ENCODE assay signal across 8 mouse cellular contexts in the genomic region with DNA sequence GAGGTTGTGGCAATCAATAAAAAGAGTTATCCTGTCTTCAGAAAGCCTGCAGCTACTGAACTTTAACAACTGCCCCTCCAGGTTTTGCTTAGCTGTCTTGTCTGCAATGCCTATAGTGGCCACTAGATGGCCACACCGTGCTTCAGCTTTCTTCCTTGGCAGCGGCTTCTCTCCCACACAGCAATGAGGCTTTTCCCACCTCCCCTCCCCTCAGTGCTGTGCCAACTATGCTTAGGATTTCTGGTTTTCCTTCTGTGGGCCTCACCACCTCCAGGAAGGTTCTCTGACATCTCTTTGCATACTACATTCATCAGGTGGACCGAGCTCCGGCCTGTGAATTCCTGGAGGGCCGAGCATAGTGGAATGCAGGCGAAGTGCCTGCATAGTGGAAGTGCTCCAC. TPM values are rescaled to one million over a fixed set of nuclear protein-coding genes. Genes with fewer than 3 reads are reported as not detected.
DNase-seq lines count a peak whose midpoint lies in the region; ATAC-seq and TF ChIP-seq lines count a peak whose summit lies in the region.

No protein-coding gene starts in this region.

- DNase-seq in adrenal gland, adult 18-20 months (ENCODE audit: low spot score in 2 of 2): peak; percentile 36 to 47
- no peak for DNase-seq in adrenal gland, postnatal 4 days (ENCODE audit: low spot score in 2 of 2)
- DNase-seq in brain, embryonic 14.5 days (ENCODE audit: low read depth): peak; percentile 86
- peak; percentile 64 for DNase-seq in forebrain, embryonic 10.5 days (ENCODE audit: extremely low spot score, low spot score)
- DNase-seq in layer of hippocampus, adult 8-10 months (ENCODE audit: low spot score in 2 of 2): peak; percentile 19 to 76
- DNase-seq in lung, postnatal 10 days: peak; percentile 70
- peak; percentile 75 for DNase-seq in right cerebral cortex, adult 18-20 months

- H3K9me3 ChIP-seq in forebrain, embryonic 10.5 days: no peaks in the 10 kb centered on the region

- no peak overlapping the region for H3K27ac ChIP-seq in forebrain, embryonic 10.5 days

- H3K4me1 ChIP-seq in forebrain, embryonic 10.5 days: peaks cover 5% of the 10 kb centered on the region

- H3K27me3 ChIP-seq in forebrain, embryonic 10.5 days (ENCODE audit: poor library complexity, severe bottlenecking): peaks cover 27% of the 10 kb centered on the region

- peak; percentile 96 for TF ChIP-seq CTCF in brain, embryonic 14.5 days (IDR thresholded peaks at IDR 0.05; ENCODE audit: borderline replicate concordance, extremely low read depth, insufficient read depth, insufficient read length)

- no peaks in the 10 kb centered on the region for H3K36me3 ChIP-seq in forebrain, embryonic 10.5 days (replicated peaks)

- H3K4me3 ChIP-seq in forebrain, embryonic 10.5 days: no peak overlapping the region

- ATAC-seq in hematopoietic stem cell, adult 5-6 weeks (replicated peaks in 1 of 2; ENCODE audit: insufficient read depth in 1 of 2, low FRiP score in 2 of 2, low TSS enrichment in 1 of 2, low read depth in 1 of 2, poor library complexity in 2 of 2, severe bottlenecking in 2 of 2): peak; percentile 57 to 81

- 44% methylated on average over 6 of the region's 6 CpGs for WGBS in forebrain, embryonic 10.5 days

- TF ChIP-seq POLR2A in brain, embryonic 14.5 days (IDR thresholded peaks at IDR 0.05; ENCODE audit: borderline replicate concordance, extremely low read depth, insufficient read depth, insufficient read length, poor library complexity, severe bottlenecking): no peak

RNA-seq across cellular contexts. Expression of a gene that starts 13.2 kb away (rescaled TPM):
- total RNA-seq in adrenal gland, adult 18-20 months (2021): 1 to 10 TPM in 1 of 2 experiments, under 1 TPM in 1; 0.99 to 1.0 TPM
- 10 to 100 TPM in 1 of 2 experiments, 1 to 10 TPM in 1; 3.2 to 46.4 TPM for total RNA-seq in adrenal gland, postnatal 4 days (2021)
- 3.4 and 3.9 TPM in 2 replicates for polyA plus RNA-seq in brain, embryonic 14.5 days (2012; rRNA removed)
- polyA plus RNA-seq in forebrain, embryonic 10.5 days (2016; fragmentation: Nextera tagmentation; extraction: Ambion mirVana): 7.4 and 12.6 TPM in 2 replicates
- total RNA-seq in hematopoietic stem cell, adult 5-6 weeks (2017): 26.4 and 37.5 TPM in 2 replicates
- total RNA-seq in layer of hippocampus, adult 8-10 months (2022): 1 to 10 TPM in 1 of 4 experiments, under 1 TPM in 3; 0.54 to 1.5 (median 0.74) TPM

RNA-seq across cellular contexts. Expression of a gene that starts 32.4 kb away (rescaled TPM):
- total RNA-seq in adrenal gland, adult 18-20 months (2021): not detected
- under 1 TPM; 0.23 to 0.28 TPM for total RNA-seq in adrenal gland, postnatal 4 days (2021)
- polyA plus RNA-seq in brain, embryonic 14.5 days (2012; rRNA removed): 4.7 and 7.4 TPM in 2 replicates
- 0.07 and 0.12 TPM in 2 replicates for polyA plus RNA-seq in forebrain, embryonic 10.5 days (2016; fragmentation: Nextera tagmentation; extraction: Ambion mirVana)
- total RNA-seq in hematopoietic stem cell, adult 5-6 weeks (2017): not detected in 2 replicates
- total RNA-seq in layer of hippocampus, adult 8-10 months (2022): 1 to 10 TPM; 8.1 to 8.9 (median 8.5) TPM

RNA-seq across cellular contexts. Expression of a gene that starts 45.5 kb away (rescaled TPM):
- total RNA-seq in adrenal gland, adult 18-20 months (2021): 1 to 10 TPM; 2.5 TPM
- total RNA-seq in adrenal gland, postnatal 4 days (2021): 10 to 100 TPM in 1 of 2 experiments, 1 to 10 TPM in 1; 6.3 to 11.3 TPM
- 20.7 and 29.7 TPM in 2 replicates for polyA plus RNA-seq in brain, embryonic 14.5 days (2012; rRNA removed)
- polyA plus RNA-seq in forebrain, embryonic 10.5 days (2016; fragmentation: Nextera tagmentation; extraction: Ambion mirVana): 1.5 and 2.2 TPM in 2 replicates
- 33.4 and 38.4 TPM in 2 replicates for total RNA-seq in hematopoietic stem cell, adult 5-6 weeks (2017)
- total RNA-seq in layer of hippocampus, adult 8-10 months (2022): 1 to 10 TPM; 1.1 to 2.6 (median 1.7) TPM

Comparison
In these comparisons a context has a peak if more than half of its experiments do, and no peak if none do; other contexts are left out.
1. DNase-seq: peak in adrenal gland, adult 18-20 months (2 of 2), brain, embryonic 14.5 days (single experiment), forebrain, embryonic 10.5 days (single experiment), layer of hippocampus, adult 8-10 months (2 of 2), lung, postnatal 10 days (single experiment) and right cerebral cortex, adult 18-20 months (single experiment); none in adrenal gland, postnatal 4 days (0 of 2).